Mouse (Mus musculus) midbrain, embryonic 16.5 days (tissue): Measurements from ENCODE around the gene Gm20828. TPM values are rescaled to one million over a fixed set of nuclear protein-coding genes. Genes with fewer than 3 reads are reported as not detected.
"Not testable (repeated sequence)": the region's sequence is repeated elsewhere in the genome, so short reads cannot be mapped to it uniquely, and the experiment has no call there.

Experiments used
- ATAC-seq: fragments of 200-750 bp; cut with Nextera tagmentation; 2 replicates; pipeline ENCODE4 v1.8.0; 2017; ENCODE audit warnings: moderate TSS enrichment
- H3K27ac ChIP-seq: fragments of 300-500 bp; sonication (generic); 2 replicates; pipeline ENCODE4 v1.5.1; 2014; ENCODE audit warnings: mild to moderate bottlenecking, low read length, mixed read lengths
- H3K27me3 ChIP-seq: fragments of 300-500 bp; sonication (generic); 2 replicates; pipeline ENCODE4 v1.6.1; 2014; ENCODE audit warnings: low read depth, low read length, mixed read lengths; ENCODE audit not compliant: control insufficient read depth, insufficient read depth
- H3K36me3 ChIP-seq: fragments of 300-500 bp; sonication (generic); 2 replicates; pipeline ENCODE4 v1.6.1; 2014; ENCODE audit warnings: mild to moderate bottlenecking, low read length, moderate library complexity, mixed read lengths; ENCODE audit not compliant: control insufficient read depth, insufficient read depth
- H3K4me1 ChIP-seq: fragments of 300-500 bp; sonication (generic); 2 replicates; pipeline ENCODE4 v1.6.1; 2014; ENCODE audit warnings: mild to moderate bottlenecking, low read length, mixed read lengths; ENCODE audit not compliant: control insufficient read depth, insufficient read depth
- H3K4me2 ChIP-seq: fragments of 300-500 bp; sonication (generic); 2 replicates; pipeline ENCODE4 v1.6.1; 2014; ENCODE audit warnings: mild to moderate bottlenecking, low read length, mixed read lengths
- H3K4me3 ChIP-seq: fragments of 300-500 bp; sonication (generic); 2 replicates; pipeline ENCODE4 v1.5.1; 2014; ENCODE audit warnings: low read depth, mild to moderate bottlenecking, low read length, moderate library complexity, mixed read lengths
- H3K9ac ChIP-seq: fragments of 300-500 bp; sonication (generic); 2 replicates; pipeline ENCODE4 v1.6.1; 2014; ENCODE audit warnings: low read depth, low read length, mixed read lengths
- H3K9me3 ChIP-seq: fragments of 300-500 bp; sonication (generic); replicated peaks from 2 replicates; pipeline ENCODE4 v1.6.1; 2014; ENCODE audit warnings: mild to moderate bottlenecking, low read length, mixed read lengths; ENCODE audit not compliant: control insufficient read depth, poor library complexity, severe bottlenecking
- WGBS: fragments of 180-500 bp; shearing (Covaris S2); extraction: QIAGEN DNeasy Blood & Tissue Kit; methylation state at CpG from one replicate; pipeline ENCODE4 v1.1.7; 2014; 5-methylcytosine and 5-hydroxymethylcytosine counted together
- polyA plus RNA-seq: library from polyadenylated mRNA; unstranded; fragments of >200 nt; fragmentation: Nextera tagmentation; extraction: Ambion mirVana; gene quantifications from 2 replicates; pipeline ENCODE4 v1.2.1, GENCODE M21; 2015

Gm20828 gene
- polyA plus RNA-seq: not detected in 2 replicates

DNA sequence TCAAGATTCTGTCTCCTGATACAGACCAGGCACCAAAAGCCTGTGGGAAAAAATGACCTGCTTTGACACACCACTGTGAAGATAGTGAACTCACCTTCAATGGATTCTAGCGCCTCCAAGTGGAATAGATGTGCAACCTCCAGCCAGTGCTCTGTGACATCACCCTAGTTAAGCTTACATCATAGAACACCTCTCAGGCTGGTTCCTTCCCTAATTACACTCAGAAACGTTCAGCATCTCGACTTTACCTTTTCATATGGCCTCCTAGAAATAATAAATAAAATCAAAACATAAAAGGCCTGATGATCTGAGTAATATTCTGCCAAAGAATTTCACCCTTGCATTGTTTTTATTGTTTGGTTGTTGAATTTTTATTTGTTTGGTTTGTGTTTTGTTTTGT lies at the start of gene Gm20828:
Gene Gm20828, minus strand, starts transcription at position 101 of the 400 bp plus-strand sequence.
- H3K4me2 ChIP-seq, H3K36me3 ChIP-seq, H3K4me1 ChIP-seq, ATAC-seq, H3K4me3 ChIP-seq, H3K9me3 ChIP-seq, H3K27ac ChIP-seq, H3K9ac ChIP-seq, H3K27me3 ChIP-seq: not testable (repeated sequence)
- no CpG with 5 or more reads among the region's 3 CpGs for WGBS
